Mouse (Mus musculus) urinary bladder, postnatal 25 days (tissue): Measurements from ENCODE around the gene Sult4a1.

Source experiments
- DNase-seq: peaks from one replicate; pipeline ENCODE4 v3.0.0; 2022; ENCODE audit warnings: low spot score

The Sult4a1 gene

DNA sequence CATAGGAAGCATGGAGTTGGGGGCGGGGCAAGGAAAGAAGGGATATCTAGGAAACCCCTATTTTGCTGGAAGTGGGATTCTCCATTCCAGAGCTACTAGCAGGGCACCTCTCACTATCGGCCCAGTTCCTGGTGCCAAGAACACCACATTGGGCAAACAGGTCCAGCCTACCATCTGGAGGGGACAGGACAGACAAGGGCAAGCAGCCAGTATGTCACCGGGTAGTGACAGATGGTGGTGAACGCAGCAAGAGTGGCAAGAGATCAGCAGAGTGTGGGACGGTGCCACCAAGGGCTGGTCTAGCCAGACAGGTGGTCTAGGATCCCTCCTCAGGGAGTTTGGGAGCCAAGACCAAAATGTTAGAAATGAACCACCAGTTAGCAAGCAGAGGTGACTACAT lies 68.5 kb downstream of the Sult4a1 start:
- DNase-seq = no peak
